Mouse (Mus musculus) lung, adult 18-20 months (tissue): Measurements from ENCODE around the gene Cfap20.

Source experiments
- DNase-seq, 2 experiments: peaks; one replicate each; pipeline ENCODE4 v3.0.0; 2022; ENCODE audit warnings: mixed read lengths in 2 of 2

Gene Cfap20

DNA sequence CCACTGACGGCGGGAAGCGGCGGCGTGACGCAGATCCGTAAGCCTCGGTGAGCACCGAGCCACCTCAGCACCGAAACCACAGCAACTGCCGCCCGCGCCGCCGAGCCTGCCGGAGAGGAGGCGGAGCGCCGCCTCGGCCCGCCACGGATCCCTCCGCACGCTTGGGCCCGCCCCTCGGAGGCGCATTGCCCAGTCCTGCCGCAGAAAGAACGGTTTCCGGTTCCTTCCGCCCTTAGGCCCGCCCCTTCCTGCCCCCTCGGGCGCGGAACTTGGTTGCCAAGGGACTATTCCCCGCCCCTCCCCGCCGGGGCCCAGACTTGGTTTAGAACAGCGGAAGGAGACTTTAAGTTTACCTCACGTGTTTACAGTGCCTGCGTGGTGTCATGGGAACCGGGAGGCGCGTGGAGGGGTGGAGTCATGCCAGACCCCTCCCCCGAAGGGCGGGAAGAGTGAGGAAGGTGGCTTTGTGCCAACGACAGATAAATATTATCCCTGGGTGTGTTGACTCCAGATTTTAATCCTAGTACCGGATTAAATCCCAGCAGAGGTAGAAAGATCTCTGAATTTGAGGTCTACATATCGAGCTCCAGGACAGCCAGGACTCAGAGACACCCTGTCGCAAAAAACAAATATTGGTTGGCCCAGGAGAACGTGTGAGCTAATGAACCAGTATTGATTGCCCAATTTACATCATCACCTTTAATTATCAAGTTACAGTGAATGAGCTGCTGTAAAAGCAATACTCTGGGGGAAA lies at the start of gene Cfap20:
Gene Cfap20 (minus strand): TSS at position 184 of the 754 bp plus-strand sequence.
- DNase-seq = peak; percentile 99 to 100

DNA sequence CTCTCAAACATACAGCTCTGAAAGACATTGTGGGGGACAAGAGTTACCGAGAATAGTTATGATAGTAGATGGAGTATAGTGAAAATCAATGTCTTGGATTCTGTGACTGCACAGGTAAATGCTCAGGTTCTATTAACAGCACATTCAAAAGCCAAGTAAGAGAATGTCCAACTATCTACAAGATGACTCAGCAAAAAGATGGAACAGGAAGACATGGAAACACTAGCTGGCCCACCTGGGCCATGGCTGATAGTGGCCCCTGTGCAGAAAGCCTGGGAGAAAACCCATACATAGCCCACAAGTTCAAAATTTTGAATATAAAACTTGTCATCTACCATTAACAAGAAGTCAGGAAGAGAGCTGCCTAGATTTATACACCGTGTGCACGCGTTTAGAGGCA lies 35.3 kb upstream of the Cfap20 start:
- no peak for DNase-seq

DNA sequence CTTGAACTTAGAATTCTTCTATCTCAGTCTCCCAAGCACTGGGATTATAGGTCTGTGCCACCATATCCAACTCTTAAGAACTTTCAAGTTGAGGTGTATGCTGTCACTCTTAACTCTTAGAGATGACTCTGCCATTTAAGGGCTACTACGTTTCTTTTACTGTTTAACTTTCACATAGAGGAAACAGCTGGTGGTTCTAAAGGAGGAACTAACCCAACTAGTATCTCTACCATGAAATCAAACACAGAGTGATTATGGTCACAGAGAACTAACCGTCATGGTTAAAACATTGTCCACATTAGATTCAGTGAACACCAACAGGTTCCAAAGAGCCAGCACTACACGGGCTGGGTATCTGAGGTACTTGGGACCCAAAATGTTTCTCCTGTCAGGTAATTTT lies 34.3 kb upstream of the Cfap20 start:
- DNase-seq = no peak

DNA sequence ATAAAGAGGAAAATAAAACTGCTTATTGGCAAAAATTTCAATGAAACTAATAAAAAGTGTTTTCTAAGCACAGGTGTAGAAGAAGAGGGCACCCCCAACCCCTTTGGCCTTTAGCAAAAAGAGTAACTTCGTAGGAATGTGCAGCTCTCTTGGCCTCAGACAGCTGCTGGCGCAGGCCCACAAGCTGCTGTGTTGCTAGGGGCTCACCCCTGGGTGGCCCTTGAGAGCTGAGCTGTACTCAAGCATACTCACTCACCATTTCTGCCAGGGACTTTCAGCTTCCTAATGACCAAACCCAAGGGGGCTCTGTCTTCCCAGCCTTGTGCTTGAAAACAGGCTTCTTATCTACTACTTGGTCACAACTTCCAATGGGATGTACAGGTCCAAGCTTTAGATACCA lies 31.9 kb upstream of the Cfap20 start:
- DNase-seq = no peak

DNA sequence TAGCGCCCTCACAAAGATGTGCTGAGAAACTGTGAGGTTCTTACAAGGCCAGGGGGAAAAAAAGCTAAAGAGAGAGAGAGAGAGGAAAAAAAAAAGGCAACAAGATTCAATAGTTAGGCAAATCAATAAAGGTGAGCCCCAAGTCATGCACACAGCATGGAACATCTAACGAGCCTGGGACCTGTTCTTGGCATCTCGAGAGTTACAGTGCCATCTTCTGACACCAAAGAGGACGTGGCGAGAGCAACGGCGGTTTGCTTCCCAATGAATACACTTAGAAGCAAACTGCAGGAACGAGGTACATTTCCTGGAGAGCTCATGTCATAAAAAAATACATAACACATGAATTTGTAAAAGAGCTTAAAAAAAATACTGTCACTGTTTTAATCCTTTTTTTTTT lies 17.8 kb upstream of the Cfap20 start:
- DNase-seq = no peak

DNA sequence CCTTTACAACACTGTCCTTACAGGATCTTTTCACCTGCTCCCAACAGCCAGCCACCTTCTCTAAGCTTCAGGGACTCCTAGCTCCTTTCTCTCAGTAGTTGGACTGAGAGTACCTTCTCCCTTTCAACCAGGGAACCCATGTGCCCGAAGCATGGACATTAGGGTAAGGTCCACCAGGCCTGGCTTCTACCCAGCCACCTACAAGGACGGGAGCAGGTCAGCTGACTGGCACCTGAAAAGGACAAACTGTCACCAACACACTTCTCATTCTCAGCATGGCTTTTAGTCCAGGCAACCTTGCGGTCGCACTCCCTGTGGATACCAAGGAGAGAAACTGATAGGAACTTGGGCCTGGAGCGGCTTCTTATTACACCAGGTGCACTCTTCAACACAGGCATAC lies 15.6 kb upstream of the Cfap20 start:
- no peak for DNase-seq

DNA sequence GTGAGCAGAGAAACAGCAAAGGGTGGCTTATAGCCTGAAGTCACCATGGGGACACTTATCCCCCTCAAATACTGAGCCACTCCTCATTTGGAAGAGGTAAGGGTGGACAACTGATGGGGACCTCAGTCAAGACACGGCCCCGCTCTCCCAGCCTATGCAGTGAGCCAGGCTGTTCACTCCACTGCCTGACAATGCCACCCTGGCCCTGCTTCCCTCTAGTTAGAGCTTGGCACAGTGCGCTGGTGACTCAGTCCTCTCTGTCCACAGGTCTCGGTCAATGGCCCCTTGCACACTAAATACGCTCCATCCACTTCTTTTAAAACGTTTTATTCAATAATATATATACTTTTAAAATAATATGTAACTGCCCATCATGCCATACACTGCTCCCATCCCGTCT lies 13.0 kb upstream of the Cfap20 start:
- no peak for DNase-seq

DNA sequence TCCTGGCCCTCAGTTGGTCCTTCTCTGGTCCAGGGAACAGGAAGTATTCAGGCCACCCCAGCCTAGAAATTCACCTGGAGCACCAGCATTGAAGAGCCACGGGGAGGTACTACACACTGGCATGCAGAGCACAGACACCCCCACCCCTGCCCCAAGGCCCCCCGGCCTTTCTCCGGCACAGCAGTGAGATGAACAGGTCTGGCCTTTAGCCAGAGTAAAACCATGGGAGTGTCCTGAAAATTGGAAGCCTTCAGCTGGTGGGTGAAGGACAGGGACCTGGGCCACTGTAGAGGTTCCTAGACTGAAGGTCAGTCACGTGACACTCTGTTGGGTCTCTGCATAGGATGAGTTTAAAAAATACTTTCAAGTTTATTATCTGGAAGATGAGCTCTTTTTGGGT lies 10.4 kb upstream of the Cfap20 start:
- no peak for DNase-seq

DNA sequence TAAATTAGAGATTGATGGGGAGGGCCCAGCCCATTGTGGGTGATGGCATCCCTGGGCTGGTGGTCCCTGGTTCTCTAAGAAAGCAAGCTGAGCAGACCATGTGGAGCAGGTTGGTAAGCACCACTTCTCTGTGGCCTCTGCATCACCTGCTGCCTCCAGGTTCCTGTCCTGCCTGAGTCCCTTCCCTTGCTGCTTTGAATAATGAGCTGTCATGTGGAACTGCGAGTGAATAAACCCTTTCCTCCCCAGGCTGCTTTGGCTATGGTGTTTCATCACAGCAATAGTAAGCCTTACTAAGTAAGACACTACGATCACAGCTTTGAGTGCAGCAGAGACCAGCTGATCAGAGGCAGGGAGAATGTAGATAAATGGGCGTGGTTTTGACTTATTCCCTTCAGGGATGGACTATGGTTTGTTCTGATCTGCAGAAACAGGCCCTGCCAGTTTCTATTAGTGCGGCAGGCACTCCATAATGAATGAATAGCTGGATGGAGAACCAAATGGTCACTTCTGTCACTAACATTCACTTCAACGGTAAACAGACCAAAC lies 6.9 kb upstream of the Cfap20 start:
- DNase-seq = no peak

DNA sequence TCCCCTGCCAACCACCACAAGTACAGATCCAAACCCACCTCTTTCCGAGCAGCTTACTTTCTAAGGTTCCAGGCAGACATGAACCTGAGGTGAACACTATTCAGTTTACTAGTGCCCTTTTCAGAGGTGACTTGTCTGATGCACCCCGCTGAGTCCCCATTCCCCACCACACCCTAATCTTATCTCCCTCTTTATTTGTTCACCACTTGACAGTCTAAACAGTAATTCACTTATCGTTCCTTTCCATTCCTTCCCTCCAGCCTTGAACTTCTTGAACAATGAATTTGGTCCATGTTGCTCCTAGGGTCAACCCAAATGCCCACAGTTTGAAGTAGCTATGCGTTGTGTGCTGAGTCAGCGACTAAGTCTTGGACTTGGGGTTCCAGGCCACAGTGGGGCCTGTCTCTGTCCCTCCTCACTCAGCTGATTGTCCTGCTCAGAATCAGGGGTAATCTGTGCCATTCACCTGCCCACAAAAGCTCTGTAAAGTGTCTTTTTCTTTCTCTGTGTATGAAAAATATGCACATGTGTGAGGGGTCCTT lies 5.6 kb upstream of the Cfap20 start:
- no peak for DNase-seq

DNA sequence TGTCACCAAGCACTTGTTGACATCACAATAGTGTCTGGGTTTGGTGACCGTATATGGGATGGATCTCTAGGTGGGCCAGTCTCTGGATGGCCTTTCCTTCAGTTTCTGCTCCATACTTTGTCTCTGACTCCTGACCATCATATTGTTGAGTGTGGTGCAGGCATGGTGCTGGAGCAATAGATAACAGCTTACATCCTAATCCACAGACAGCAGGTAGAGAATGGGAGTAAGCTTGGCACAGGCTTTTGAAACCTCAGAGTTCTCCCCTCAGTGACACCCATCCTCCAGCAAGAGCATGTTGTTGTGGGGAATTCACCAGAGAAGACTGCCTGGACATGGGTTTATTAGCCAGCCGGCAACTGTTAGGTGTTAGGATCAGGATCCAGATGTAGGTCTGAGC lies 4.8 kb upstream of the Cfap20 start:
- no peak for DNase-seq

DNA sequence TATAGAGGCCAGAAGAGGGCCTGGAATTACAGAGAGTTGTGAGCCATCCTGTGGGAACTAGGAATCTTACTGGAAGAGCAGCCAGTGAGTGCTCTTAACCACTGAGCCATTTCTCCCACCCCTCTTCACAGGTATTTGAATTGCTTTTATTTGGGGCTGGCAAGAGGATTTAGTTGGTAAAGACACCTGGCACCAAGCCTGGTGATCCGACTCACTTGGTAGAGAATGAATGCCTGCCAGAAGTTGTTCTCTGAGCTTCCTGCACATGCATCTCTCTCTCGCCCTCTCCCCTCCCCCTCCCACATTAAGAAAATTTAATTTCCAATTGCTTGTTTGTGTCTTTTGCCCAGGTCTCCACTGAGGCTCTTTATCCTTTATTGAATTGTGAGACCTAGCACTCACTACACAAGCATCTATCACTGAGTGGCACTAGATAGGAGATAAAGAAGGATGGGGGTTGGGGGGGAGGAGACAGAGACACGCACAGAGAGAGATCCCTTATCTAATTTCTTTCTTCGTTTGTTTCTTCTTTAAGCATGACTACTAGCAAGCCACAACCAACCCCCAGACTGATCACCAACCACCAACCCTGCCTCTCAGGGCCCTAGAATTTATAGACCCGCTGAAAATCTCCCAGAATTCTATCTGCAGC lies 2.8 kb upstream of the Cfap20 start:
- no peak for DNase-seq

DNA sequence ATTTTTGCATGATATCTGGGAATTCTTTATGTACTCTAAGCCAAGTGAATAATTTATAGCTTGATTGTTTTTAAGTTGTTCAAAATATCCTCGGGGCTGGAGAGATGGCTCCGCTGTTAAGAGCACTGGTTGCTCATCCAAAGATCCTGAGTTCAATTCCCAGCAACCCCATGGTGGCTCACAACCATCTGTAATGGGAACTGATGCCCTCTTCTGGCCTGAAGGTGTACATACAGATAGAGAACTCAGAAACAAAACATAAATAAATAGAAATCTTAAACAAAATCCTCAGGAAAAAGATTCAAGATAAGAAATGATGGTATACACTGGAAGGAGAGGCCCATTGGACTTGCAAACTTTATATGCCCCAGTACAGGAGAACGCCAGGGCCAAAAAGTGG lies 1.3 kb upstream of the Cfap20 start:
- DNase-seq = no peak

DNA sequence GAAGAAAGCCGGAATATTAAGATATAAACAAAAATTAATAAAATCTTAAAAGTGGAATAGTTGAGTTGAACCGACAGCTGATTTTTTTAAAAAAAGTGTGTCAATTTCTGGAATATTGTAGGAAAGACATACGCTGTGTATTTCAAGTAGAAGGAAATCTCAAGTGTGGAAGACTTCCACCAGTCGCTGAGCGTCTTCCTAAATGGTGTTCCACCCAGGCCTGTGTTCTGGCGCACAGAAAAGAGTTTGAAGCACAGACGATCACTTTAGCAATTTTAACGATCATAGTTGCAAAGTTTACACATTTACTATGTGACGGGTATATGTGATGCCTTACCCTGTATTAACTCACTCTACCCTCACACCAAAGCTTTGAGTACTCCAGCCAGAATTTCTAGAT lies 802 bp upstream of the Cfap20 start:
- no peak for DNase-seq

DNA sequence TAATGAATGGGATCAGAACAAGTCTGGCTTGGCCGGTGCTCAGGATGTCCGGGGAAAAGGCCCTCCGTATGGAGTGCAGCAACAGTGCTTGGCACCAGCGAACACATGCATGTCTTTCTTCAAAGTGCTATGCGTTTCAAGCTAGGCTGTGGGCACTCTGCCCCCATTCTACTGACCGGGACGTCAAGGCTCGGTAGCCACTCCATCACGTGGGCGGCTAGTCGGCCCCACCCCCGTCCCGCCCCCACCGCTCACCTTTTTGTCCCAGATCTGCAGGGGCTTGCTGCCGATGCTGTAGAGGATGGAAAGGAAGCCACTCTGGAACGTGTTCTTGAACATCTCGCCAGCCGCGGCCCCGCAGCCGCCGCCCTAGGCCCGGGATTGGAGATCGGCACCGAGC lies 436 bp downstream of the Cfap20 start:
- DNase-seq = peak in 1 of 2 experiments; percentile 43

DNA sequence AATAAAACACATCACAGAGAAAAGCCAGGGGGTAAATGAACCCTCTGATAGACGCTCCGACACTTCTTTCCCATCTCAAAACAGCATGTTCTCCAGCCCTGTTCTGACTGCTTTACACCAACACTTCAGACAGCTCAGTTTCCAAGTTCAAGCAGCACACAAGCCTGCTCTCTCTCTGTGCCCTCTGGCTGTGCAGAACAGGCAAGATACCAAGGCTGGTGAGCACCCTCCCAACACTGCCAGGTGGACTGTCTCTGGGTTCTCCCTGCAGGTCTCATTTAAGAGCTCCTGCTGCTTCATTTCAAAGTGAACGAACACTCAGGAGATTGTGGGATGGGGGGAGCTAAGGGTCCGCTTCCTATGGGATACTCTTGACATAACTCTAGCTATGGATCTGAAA lies 1.5 kb downstream of the Cfap20 start:
- no peak for DNase-seq

DNA sequence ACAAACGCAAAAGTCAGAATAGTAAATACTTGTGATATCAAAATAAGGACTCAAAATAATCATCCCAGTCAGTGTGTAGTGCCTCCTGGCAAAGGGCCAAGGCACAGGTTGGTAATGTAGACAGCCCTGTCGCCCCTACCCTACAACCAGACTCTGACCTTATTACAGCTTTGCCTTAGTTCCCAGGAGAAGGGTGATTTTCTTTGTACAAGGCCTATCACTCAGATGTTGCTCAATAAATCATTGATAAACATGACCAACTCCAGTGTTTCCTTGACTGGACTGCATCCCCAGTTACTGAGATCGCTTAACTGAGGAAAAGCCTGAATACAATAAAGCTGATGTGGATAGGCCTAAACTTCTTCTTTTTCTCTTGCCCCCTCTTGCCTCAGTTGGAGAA lies 2.2 kb downstream of the Cfap20 start:
- DNase-seq = no peak

DNA sequence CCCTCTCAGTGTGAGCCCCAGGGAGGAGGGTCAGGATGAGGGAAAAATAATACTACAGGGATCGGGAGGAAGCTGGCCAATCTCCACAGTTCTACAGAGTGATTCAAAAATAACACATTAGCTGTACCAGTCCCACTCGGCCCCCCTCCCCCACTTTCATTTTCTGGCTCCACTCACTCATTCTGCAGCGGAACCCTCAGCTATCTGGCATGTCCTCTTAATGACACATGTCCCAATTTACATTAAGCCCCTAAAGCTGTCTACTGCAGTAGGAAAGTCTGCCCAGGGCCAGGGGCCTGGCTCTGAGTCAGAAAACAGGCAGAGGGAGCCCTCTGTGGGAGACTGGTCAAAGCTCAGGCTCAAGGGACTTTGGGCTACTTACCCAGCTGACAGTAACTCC lies 4.7 kb downstream of the Cfap20 start:
- peak; percentile 34 to 46 for DNase-seq

DNA sequence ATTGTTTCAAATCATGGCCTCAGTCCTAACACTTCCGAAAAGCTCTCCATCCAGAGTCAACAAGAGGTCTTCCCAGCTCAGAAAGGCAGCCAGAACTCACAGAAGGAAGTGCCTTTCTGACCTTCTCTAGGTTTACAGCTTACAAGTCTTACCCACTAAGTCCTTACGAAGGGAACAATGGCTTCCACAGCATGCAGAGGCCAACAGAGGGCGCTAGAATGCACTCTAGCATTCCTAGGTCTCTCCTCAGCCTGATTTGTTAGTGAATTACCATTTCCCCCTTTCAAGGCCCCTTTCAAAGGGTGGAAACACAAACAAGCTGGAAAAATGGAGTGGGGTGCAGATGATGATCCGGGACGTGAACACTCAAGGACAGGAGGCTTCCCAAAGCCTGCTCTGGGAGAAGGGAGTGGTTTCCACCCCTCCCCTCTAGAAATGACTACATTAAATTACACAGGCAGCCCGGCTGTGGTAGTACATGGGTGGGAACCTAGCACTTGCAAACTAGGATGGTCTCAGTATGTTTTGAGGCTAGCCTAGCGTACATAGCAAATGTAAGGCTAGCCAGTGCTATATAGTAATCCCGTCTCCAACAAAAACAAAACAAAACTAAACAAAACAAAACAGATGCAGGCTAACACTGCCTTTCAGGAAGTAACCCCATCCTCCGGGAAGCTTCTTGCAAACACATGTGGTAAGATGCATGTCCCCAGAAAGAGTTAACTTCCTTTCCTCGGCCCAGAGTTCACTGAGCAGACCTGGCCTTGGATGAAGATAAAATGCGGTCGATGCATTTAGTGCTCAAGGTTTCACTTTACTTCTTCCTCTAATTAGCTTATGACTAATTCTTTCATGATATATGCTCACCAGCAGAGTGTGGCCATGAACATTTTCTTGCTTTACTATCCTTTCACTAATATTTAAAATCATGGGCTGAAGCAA lies 6.8 kb downstream of the Cfap20 start:
- peak; percentile 82 to 89 for DNase-seq

DNA sequence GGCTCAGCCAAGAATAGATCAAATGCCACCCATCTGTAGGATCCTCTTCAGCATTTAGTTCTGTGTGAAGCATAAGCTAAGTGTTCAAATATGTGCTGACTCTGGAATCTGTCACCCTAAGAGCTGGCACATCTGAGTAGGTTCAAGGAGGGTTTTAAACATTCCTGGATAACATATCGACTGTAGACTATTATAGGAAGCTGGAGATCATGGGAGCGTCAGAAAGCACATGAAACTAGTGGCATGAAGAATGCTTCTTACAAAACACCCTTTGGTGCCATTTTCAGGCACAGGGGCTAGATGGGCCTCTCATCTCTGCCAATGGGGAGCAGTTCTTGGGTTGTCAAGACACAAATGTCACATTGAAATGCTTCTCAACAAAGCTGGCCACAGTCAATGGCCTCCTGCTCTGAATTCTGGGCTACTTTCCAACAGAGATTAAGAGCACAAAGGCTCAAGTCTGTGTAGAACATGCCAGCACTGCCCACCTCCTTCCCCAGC lies 7.8 kb downstream of the Cfap20 start:
- DNase-seq = peak in 1 of 2 experiments; percentile 58

DNA sequence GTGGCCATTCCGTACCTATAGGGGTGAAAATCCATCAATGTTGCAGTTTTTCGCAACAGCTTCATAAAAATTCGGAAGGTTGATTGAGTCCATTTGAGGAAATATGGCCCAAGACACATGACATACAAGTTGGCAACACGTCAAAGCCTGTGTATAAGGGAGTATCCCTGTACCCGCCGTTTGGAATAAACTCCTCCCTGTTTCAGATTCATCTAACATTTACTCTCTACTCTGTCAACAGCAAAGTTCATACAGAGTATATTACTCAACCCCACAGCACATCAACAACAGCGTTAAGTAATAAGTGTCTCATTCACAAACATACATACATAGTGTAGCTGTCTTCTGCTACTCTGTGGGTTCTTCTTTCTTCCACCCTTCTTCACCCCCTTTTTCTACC lies 10.0 kb downstream of the Cfap20 start:
- peak in 1 of 2 experiments; percentile 43 for DNase-seq

DNA sequence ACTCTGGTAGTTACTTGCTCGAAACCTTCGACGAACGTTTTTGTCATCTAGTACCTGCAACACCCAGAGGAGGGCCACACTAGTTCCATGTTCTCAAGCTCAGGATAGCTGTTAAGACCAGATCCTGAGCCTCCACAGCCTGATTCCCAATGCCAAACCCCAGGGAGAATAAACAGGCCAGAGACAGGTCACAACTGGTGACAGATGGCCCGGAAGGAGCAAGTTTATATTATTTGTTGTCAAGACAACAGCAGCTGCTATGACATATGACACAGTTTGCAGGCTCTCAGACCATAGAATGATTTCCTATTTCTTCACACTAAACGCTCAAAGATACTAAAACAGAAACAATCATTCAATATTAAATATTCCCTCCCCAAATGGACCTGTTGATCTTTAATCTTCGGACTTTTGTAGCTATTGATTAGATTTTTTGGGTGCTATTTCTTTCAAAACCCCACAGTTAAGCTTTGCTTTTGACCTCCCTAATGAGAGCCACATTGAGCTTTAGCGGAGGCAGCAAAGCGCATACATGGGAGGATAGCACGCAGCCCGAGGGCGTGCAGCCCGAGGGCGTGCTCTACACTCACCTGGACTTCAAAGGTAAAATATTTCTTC lies 12.4 kb downstream of the Cfap20 start:
- no peak for DNase-seq
